In genomic region chr13:69611398-69612174, GRCm38 (mm10) we compare ENCODE assay signal across 8 mouse cellular contexts. TPM values are rescaled to one million over a fixed set of nuclear protein-coding genes. Genes with fewer than 3 reads are reported as not detected.
DNase-seq lines count a peak whose midpoint lies in the region; ATAC-seq and TF ChIP-seq lines count a peak whose summit lies in the region.

Srd5a1 (minus strand) TSS chr13:69611442.

- no peaks in the 10 kb centered on the region for H3K9me3 ChIP-seq in embryonic facial prominence, embryonic 15.5 days (replicated peaks)
- H3K9me3 ChIP-seq in limb, embryonic 14.5 days (ENCODE audit: control insufficient read depth, low read length) = no peaks in the 10 kb centered on the region
- H3K9me3 ChIP-seq in midbrain, postnatal 0 days (ENCODE audit: low read length) = no peaks in the 10 kb centered on the region

- TF ChIP-seq CTCF in bone marrow, adult 2 months (IDR thresholded peaks at IDR 0.05; ENCODE audit: control insufficient read depth, insufficient read depth, low read length) = no peak
- no peak for TF ChIP-seq CTCF in midbrain, postnatal 0 days (IDR thresholded peaks at IDR 0.05)

- TF ChIP-seq POLR2A in bone marrow, adult 2 months (IDR thresholded peaks at IDR 0.05; ENCODE audit: borderline replicate concordance, control insufficient read depth, low read depth, low read length) = peak; percentile 32; the same call in 1 of the 2 replicates
- no peak for TF ChIP-seq POLR2A in limb, embryonic 14.5 days (IDR thresholded peaks at IDR 0.05; ENCODE audit: borderline replicate concordance, extremely low read depth, insufficient read depth, insufficient read length)

- under 1% methylated on average over 69 of the region's 69 CpGs for WGBS in bone marrow, adult 2 months
- under 1% methylated on average over 69 of the region's 69 CpGs for WGBS in embryonic facial prominence, embryonic 15.5 days
- WGBS in limb, embryonic 14.5 days = under 1% methylated on average over 68 of the region's 69 CpGs
- under 1% methylated on average over 69 of the region's 69 CpGs for WGBS in midbrain, postnatal 0 days

- no peaks in the 10 kb centered on the region for H3K27me3 ChIP-seq in embryonic facial prominence, embryonic 15.5 days
- no peaks in the 10 kb centered on the region for H3K27me3 ChIP-seq in limb, embryonic 14.5 days (ENCODE audit: control insufficient read depth, insufficient read depth, low read length)
- H3K27me3 ChIP-seq in midbrain, postnatal 0 days (ENCODE audit: insufficient read depth, low read length) = no peaks in the 10 kb centered on the region

- H3K27ac ChIP-seq in bone marrow, adult 2 months (ENCODE audit: control insufficient read depth, insufficient read depth, low read depth, low read length, poor library complexity) = peak within 1 kb of the TSS; percentile 87
- peak within 1 kb of the TSS; percentile 66 for H3K27ac ChIP-seq in embryonic facial prominence, embryonic 15.5 days (replicated peaks)
- peak within 1 kb of the TSS; percentile 43; the same call in 1 of the 2 replicates for H3K27ac ChIP-seq in limb, embryonic 14.5 days (replicated peaks; ENCODE audit: low read depth, low read length)
- H3K27ac ChIP-seq in midbrain, postnatal 0 days (ENCODE audit: low read depth, low read length) = peak within 1 kb of the TSS; percentile 78

- peak within 1 kb of the TSS; percentile 87 for H3K4me3 ChIP-seq in bone marrow, adult 2 months (replicated peaks; ENCODE audit: control insufficient read depth, low read depth, low read length)
- H3K4me3 ChIP-seq in embryonic facial prominence, embryonic 15.5 days (replicated peaks) = peak within 1 kb of the TSS; percentile 99
- peak within 1 kb of the TSS; percentile 83 for H3K4me3 ChIP-seq in limb, embryonic 14.5 days (replicated peaks; ENCODE audit: low read length)
- peak within 1 kb of the TSS; percentile 86 for H3K4me3 ChIP-seq in midbrain, postnatal 0 days (ENCODE audit: low read depth, low read length)

- H3K36me3 ChIP-seq in embryonic facial prominence, embryonic 15.5 days = peaks cover 23% of the 10 kb centered on the region
- H3K36me3 ChIP-seq in limb, embryonic 14.5 days (ENCODE audit: control insufficient read depth, insufficient read depth, low read length) = peaks cover 25% of the 10 kb centered on the region
- H3K36me3 ChIP-seq in midbrain, postnatal 0 days (ENCODE audit: insufficient read depth, low read length) = peaks cover 19% of the 10 kb centered on the region; the same call in 1 of the 2 replicates

- peak; percentile 99 for DNase-seq in 416B (ENCODE audit: low read depth)
- DNase-seq in heart, adult 8-10 months (ENCODE audit: low spot score) = peak; percentile 100
- DNase-seq in kidney, adult 9 months = peak; percentile 100
- peak; percentile 99 for DNase-seq in limb, embryonic 14.5 days (ENCODE audit: low spot score)
- peak; percentile 99 for DNase-seq in midbrain, postnatal 0 days (ENCODE audit: low spot score)
- DNase-seq in spleen, postnatal 14 days (ENCODE audit: low spot score in 2 of 2) = peak; percentile 99

- no peaks in the 10 kb centered on the region; the same call in 1 of the 2 replicates for H3K4me1 ChIP-seq in bone marrow, adult 2 months (ENCODE audit: control insufficient read depth, insufficient read depth, low read length)
- H3K4me1 ChIP-seq in embryonic facial prominence, embryonic 15.5 days = peaks cover 10% of the 10 kb centered on the region
- H3K4me1 ChIP-seq in limb, embryonic 14.5 days (ENCODE audit: control insufficient read depth, insufficient read depth, low read length) = 0 out of 2 replicates have a peak, but pooled peaks cover 4% of the 10 kb centered on the region
- H3K4me1 ChIP-seq in midbrain, postnatal 0 days (ENCODE audit: insufficient read depth, low read length) = 0 out of 2 replicates have a peak, but pooled peaks cover 3% of the 10 kb centered on the region

- peak within 1 kb of the TSS; percentile 98 for H3K4me2 ChIP-seq in embryonic facial prominence, embryonic 15.5 days (replicated peaks)
- peak within 1 kb of the TSS; percentile 86 for H3K4me2 ChIP-seq in limb, embryonic 14.5 days (replicated peaks; ENCODE audit: low read depth, low read length, severe bottlenecking)
- peak within 1 kb of the TSS; percentile 93 for H3K4me2 ChIP-seq in midbrain, postnatal 0 days (ENCODE audit: low read depth, low read length, poor library complexity, severe bottlenecking)

- ATAC-seq in embryonic facial prominence, embryonic 15.5 days (ENCODE audit: insufficient number of reproducible peaks, low FRiP score, low TSS enrichment, low read depth) = peak; percentile 99
- ATAC-seq in limb, embryonic 14.5 days (ENCODE audit: low FRiP score, low read depth) = peak; percentile 99
- peak; percentile 98 for ATAC-seq in midbrain, postnatal 0 days (ENCODE audit: low FRiP score)

- peak within 1 kb of the TSS; percentile 90 for H3K9ac ChIP-seq in embryonic facial prominence, embryonic 15.5 days
- H3K9ac ChIP-seq in limb, embryonic 14.5 days (ENCODE audit: low read depth, low read length, severe bottlenecking) = peak within 1 kb of the TSS; percentile 72
- peak within 1 kb of the TSS; percentile 75 for H3K9ac ChIP-seq in midbrain, postnatal 0 days (replicated peaks; ENCODE audit: low read length, poor library complexity, severe bottlenecking)

RNA-seq across cellular contexts. Expression of gene Srd5a1, which starts in this region (rescaled TPM):
- polyA plus RNA-seq in bone marrow, adult 2 months (2011; ENCODE audit: insufficient read depth, insufficient read length, low replicate concordance, missing spikeins) = 2.7 TPM in 1 of 2 replicates, not detected in the other
- polyA plus RNA-seq in embryonic facial prominence, embryonic 15.5 days (2015; fragmentation: Nextera tagmentation; extraction: Ambion mirVana) = 33.0 and 35.1 TPM in 2 replicates
- 1 to 10 TPM in 1 of 4 experiments, under 1 TPM in 3; 0.38 to 1.8 (median 0.71) TPM for total RNA-seq in heart, adult 8-10 months (2022)
- 15.9 and 17.5 TPM in 2 replicates for polyA plus RNA-seq in limb, embryonic 14.5 days (2012; rRNA removed)
- polyA plus RNA-seq in limb, embryonic 14.5 days (2014; fragmentation: Nextera tagmentation; extraction: Ambion mirVana) = 41.2 and 43.4 TPM in 2 replicates
- 20.6 and 22.9 TPM in 2 replicates for total RNA-seq in midbrain, postnatal 0 days (2014; rRNA removed)
- 35.9 and 36.3 TPM in 2 replicates for polyA plus RNA-seq in midbrain, postnatal 0 days (2015; fragmentation: Nextera tagmentation; extraction: Ambion mirVana)

Comparison
In these comparisons a context has a peak if more than half of its experiments do, and no peak if none do; other contexts are left out.
1. Peak in every context shown above with its lines: DNase-seq, ATAC-seq, H3K4me3 ChIP-seq and H3K27ac ChIP-seq.